Mouse (Mus musculus) CD4-positive, CD25-positive, alpha-beta regulatory T cell, adult 2 months (primary cell): Measurements from ENCODE around the gene Nrxn2.

Source experiments
- DNase-seq: peaks from one replicate; pipeline ENCODE4 v3.0.0-alpha.2; 2012; ENCODE audit warnings: low read depth, low spot score

Nrxn2 gene

DNA sequence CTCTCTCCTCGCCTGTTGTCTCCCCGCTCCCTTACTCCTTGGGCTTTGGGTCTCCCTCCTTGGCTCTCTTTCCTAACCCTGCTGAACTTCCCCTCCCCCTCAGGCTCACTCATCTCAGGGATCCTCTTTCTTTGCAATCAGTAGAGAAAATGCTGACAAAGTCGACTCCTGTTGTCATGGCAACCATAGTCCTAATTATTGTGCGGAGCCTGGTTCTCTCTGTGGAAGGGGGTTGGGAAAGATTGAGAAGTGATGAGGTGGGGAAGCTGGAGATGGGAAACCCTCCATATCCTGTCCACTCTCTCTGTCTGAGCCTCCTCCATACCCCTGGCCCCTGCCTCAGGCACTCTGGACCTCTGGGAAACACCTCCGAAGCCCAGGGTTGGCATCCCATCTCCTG lies 100.1 kb downstream of the Nrxn2 start:
- no peak for DNase-seq

DNA sequence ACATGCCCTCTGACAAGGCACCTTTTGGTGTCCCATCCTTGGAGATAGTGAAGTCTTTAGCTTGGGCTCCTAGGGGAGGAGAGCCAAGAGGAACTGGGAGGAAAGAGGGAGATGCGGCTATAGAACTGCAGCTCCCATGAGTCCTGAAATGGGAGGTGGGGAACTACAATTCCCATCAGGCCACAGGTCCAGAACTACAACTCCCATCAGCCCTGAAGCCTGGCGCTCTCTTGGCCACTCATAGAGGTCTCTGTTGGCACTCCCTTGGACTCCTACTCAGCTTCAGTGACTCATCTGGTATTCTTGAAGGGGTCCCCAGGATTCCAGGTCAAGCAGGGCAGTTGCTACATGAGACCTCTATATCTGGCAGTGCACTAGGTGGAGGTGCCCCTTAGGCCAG lies 101.0 kb downstream of the Nrxn2 start:
- no peak for DNase-seq

DNA sequence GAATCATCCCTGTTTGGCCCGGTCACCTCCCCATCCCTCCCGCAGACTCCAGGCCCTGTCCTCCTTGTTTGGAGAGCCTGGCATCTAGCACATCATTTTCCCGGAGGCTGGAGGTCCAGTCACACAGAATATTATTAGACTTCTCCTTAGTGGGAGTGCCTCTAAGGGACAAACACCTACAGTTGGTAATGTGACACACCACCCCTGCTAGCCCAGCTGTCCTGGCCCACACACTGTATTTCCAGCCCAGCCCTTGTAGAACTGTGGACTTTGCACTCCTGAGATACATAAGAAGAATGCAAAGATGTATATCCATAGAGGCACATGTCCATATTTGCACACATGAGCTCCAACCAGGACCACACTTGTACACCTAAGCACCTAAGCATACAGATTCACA lies 103.1 kb downstream of the Nrxn2 start:
- DNase-seq: no peak

- DNase-seq: no peak
Observed at GRCm38 (mm10) chr19:6522289-6522688, 103.8 kb downstream of the Nrxn2 start.

GRCm38 (mm10) chr19:6525023-6525422 lies 106.5 kb downstream of the Nrxn2 start:
- no peak for DNase-seq

GRCm38 (mm10) chr19:6526010-6526409 lies 107.5 kb downstream of the Nrxn2 start:
- DNase-seq: no peak

DNA sequence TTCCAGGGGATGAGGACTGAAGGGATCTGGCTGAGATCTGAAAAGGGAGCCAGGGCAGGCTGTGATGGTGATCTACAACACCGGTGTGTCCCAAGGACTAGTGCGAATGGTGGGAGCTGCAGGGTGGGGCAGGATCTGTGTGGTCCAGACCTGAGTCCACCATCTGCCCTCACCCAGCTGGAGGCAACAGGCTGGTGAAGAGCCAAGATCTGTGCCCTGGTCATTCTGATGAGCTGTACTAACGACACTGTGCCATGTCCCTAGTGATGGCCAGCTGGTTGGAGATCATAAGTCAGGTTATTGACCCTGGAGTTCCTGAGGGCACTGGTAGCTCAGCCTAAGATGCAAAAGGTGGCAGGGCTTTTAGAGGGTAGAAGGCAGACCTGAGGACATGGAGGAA lies 108.9 kb downstream of the Nrxn2 start:
- DNase-seq: no peak

GRCm38 (mm10) chr19:6527839-6528531 lies 109.5 kb downstream of the Nrxn2 start:
- no peak for DNase-seq

DNA sequence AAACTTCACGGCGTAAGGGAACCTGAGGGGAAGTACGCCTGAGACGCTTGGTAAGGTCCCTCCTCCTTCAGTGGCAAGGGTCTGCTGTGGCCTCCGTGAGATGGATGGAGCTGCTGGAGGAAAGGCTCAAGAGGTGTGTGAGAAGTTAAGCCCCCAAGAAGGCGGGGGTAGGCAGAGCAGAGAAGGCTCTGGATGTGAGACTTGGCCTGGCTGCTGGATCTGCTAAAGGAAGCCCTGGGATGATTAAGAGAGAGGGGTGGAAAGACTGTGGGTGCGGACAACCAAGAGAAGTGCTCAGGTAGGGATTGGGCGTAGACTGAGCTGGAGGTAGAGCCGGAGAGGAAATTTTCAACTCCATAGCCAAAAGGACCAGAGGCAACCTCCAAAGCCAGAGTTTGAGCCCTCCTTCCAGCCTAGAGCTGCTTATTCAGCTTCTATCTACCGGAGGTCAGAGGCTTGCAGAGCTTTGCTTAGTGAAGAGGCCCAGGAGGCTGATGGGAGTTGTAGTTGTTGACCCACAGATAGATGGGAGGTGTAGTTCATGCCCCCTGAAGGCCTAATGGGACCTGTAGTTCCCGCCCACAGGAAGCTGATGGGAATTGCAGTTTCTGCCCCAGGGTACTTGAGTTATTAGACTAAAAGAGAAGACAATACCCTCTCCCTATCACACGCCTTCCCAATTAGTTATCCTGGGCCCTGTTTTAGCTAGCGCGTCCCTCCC lies 110.9 kb downstream of the Nrxn2 start:
- no peak for DNase-seq

DNA sequence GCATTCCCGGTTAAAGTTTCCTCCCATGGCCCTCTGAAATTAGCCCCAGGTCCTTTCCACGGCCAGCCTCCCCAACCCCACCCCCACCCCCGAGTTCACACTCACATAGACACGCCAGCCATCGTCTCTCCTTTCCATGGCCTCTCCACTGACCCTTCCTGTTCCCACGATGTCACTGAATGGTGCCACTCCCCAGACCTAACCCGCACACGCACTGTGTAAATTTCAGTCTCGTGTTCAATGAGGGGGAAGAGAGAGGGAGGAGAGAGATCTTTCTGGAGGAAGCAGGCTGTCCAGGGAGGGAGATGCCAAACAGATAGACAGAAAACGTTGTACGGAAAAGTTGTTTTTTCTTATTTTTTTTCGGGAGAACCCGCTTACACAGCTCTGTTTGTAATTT lies 111.8 kb downstream of the Nrxn2 start:
- DNase-seq: no peak

- DNase-seq: no peak
Observed at GRCm38 (mm10) chr19:6531011-6531631, 112.6 kb downstream of the Nrxn2 start.

DNA sequence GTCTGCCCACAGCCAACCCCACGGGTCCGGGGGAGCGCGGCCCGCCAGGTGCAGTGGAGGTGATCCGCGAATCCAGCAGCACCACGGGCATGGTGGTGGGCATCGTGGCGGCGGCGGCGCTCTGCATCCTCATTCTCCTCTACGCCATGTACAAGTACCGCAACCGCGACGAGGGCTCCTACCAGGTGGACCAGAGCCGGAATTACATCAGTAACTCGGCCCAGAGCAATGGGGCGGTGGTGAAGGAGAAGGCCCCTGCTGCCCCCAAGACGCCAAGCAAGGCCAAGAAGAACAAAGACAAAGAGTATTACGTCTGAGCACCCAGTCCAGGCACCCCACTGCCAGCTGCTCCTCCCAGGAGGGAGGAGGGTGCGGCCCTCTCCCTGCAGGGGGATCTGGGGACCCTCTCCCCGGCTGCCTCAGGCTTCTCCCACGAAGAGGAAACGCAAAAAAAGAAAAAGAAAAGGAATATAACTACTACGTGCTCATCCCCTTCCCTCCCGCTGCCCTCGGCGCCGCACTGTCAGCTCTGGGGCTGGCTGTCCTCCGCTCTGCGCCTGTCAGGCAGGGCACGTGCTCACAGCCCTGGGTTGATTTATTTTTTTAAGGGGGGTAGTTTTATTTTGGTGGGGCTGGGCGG lies 113.4 kb downstream of the Nrxn2 start:
- no peak for DNase-seq

GRCm38 (mm10) chr19:6532656-6533055 lies 114.1 kb downstream of the Nrxn2 start:
- no peak for DNase-seq

DNA sequence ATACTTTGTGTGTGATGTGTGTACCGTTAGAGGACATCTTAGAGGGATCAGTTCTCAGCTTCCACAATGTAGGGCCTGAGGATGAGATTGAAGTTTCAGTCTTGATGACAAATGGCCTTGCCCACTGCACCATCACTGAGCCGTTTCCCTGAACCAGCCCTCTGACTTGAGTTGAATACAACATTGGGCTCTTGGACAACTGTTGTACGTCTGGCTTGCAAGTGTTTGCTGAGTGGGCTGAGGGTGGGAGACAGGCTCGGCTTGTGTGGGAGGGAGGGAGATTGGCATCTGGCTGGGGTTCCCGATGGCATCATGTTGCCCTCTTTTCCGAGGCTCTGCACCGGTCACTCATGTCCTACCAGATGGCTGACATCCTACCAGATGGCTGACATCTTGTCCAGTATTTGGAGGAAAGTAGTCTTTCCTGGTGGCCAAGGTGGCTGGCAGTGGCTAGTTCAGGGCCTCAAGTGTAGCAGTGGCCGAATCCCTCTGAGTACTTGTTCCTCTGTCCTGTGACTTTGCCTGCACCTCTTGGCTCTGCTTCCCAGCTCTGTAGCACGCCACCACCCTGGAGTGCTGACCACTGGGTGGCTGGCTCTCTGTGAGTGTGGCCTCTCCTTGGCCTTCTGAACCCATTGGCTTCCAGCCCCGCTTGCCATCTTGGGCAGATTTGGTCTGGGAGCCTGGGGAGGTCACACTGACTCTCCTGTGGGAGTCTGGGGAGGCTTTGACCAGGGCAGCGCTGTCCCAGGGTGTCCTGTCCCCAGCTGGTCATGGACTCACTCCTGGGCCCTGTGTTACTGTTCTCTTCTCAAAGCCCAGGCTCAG lies 115.0 kb downstream of the Nrxn2 start:
- DNase-seq: no peak

- no peak for DNase-seq
Observed at GRCm38 (mm10) chr19:6534118-6534415, 115.5 kb downstream of the Nrxn2 start.

- no peak for DNase-seq
Observed at GRCm38 (mm10) chr19:6536201-6536600, 117.7 kb downstream of the Nrxn2 start.

GRCm38 (mm10) chr19:6536696-6537095 lies 118.2 kb downstream of the Nrxn2 start:
- DNase-seq: no peak

DNA sequence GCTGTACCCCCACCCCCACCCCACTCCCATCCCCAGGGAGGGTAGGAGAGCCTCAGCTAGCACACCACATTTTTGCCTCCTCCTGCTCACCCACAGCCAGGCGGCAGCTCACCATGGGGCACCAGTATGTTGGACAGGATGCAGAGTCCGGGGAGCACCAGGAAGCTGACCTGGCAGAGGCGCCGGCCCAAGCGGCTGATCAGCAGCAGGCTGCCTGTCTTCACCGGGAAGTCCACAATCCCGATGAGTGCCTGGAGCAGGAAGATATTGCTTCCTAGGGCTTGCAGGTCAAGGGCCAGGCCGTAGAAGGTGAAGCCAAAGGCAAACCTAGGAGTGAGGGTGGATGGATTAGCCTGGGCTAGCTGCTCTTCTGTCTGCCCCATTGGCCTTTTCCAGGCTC lies 119.0 kb downstream of the Nrxn2 start:
- no peak for DNase-seq

DNA sequence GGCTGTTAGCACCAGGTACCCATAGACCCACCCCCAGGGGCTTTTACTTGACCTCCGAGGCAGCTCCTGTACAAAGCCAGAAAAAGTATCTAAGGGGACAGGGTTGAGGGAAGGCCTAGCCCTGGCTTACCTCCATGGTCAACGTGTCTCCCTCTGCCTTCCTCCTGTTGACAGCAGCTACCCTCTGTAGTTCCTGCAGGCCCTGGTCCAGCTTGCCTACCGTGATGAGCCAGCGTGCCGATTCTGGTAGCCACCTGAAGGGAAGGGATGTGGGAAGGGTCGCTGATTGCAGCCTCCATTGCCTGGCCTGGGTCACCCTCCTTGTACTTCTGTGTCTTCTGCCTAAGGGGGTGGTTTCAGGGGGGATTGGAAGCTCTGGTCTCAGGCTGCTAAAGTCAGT lies 120.0 kb downstream of the Nrxn2 start:
- DNase-seq: no peak

- DNase-seq: no peak
Observed at GRCm38 (mm10) chr19:6539592-6539991, 121.1 kb downstream of the Nrxn2 start.

DNA sequence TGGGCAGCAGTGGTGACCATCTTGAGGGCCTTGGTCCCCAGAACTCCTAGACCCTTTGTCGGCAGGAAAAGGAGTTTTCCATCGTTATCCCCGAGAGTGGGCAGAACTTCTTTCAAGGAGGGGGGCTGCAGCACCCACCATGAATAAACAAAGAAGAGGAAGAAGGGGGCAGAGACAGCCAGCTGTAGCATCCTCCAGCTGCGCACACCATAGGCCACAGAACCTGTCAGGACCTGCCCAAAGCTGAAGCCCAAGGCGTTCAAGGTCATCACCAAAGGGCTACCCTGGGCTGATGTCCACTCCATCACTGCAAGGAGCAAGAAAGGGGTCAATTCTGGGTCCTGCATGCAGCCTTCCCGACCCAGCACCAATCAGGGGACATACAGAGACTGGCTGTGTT lies 121.7 kb downstream of the Nrxn2 start:
- DNase-seq: no peak

GRCm38 (mm10) chr19:6541521-6541920 lies 123.0 kb downstream of the Nrxn2 start:
- DNase-seq: no peak
